Mouse (Mus musculus): ENCODE results near the gene Klrb1b. TPM values are rescaled to one million over a fixed set of nuclear protein-coding genes. Genes with fewer than 3 reads are reported as not detected.

Klrb1b gene
- polyA plus RNA-seq, 1 experiment from 2014 or later: not detected

GRCm38 (mm10) chr6:128763736-128764523 lies 62.2 kb downstream of the Klrb1b start:
- peak; percentile 93 for ATAC-seq (ENCODE audit: low FRiP score, low read depth)
- WGBS: 1% methylated on average over 30 of the region's 30 CpGs
- H3K4me1 ChIP-seq: 0 out of 2 replicates have a peak, but pooled peaks cover 3% of the 10 kb centered on the region
- H3K27me3 ChIP-seq: no peaks in the 10 kb centered on the region
- no peaks in the 10 kb centered on the region for H3K36me3 ChIP-seq
- H3K9me3 ChIP-seq: no peaks in the 10 kb centered on the region
- H3K4me3 ChIP-seq: peak overlapping the region; percentile 56
- peak overlapping the region; percentile 74; the same call in 1 of the 2 replicates for H3K27ac ChIP-seq
- H3K4me2 ChIP-seq (replicated peaks): peak overlapping the region; percentile 66
- peak overlapping the region; percentile 66 for H3K9ac ChIP-seq

Other genes starting within 250 kb of the Klrb1b start
- gene A2ml1, start 244.7 kb downstream of the Klrb1b start, polyA plus RNA-seq (2015; fragmentation: Nextera tagmentation; extraction: Ambion mirVana): not detected in 2 replicates
- not detected in 2 replicates for gene Klrb1a, start 202.8 kb downstream of the Klrb1b start, polyA plus RNA-seq (2015; fragmentation: Nextera tagmentation; extraction: Ambion mirVana)
- not detected in 2 replicates for gene Clec2h, start 163.9 kb downstream of the Klrb1b start, polyA plus RNA-seq (2015; fragmentation: Nextera tagmentation; extraction: Ambion mirVana)
- not detected in 2 replicates for gene Klrb1, start 103.3 kb downstream of the Klrb1b start, polyA plus RNA-seq (2015; fragmentation: Nextera tagmentation; extraction: Ambion mirVana)
- gene Klrb1c, start 37.1 kb downstream of the Klrb1b start, polyA plus RNA-seq (2015; fragmentation: Nextera tagmentation; extraction: Ambion mirVana): 0.15 TPM in 1 of 2 replicates, not detected in the other
- gene Gm44511, start within 50 bp of the Klrb1b start, polyA plus RNA-seq (2015; fragmentation: Nextera tagmentation; extraction: Ambion mirVana): not detected in 2 replicates
- 0.13 and 0.15 TPM in 2 replicates for gene Clec2i, start 61.3 kb upstream of the Klrb1b start, polyA plus RNA-seq (2015; fragmentation: Nextera tagmentation; extraction: Ambion mirVana)
- 0.75 and 0.89 TPM in 2 replicates for gene BC035044, start 64.8 kb upstream of the Klrb1b start, polyA plus RNA-seq (2015; fragmentation: Nextera tagmentation; extraction: Ambion mirVana)
- gene Clec2g, start 108.0 kb upstream of the Klrb1b start, polyA plus RNA-seq (2015; fragmentation: Nextera tagmentation; extraction: Ambion mirVana): not detected in 2 replicates
- gene Klrb1f, start 219.6 kb upstream of the Klrb1b start, polyA plus RNA-seq (2015; fragmentation: Nextera tagmentation; extraction: Ambion mirVana): 0.19 TPM in 1 of 2 replicates, not detected in the other

All from limb, embryonic 13.5 days (tissue).